Comparison of ENCODE assay signal across 11 mouse cellular contexts in genomic region chr10:85022647-85023312, GRCm38 (mm10).
A peak's percentile ranks its signal among the peaks of the same experiment; 100 is the strongest.
DNase-seq lines count a peak whose midpoint lies in the region; ATAC-seq and TF ChIP-seq lines count a peak whose summit lies in the region.
"Had no signal": no experiment of that assay in that cellular context is flagged by ENCODE, and none has a peak within 500 bp of the region (broad histone marks: within the 10 kb centered on the region; RNA-seq: fewer than 3 reads in every experiment).

No protein-coding gene starts in this region.

- ATAC-seq in forebrain, embryonic 11.5 days (replicated peaks; ENCODE audit: low FRiP score) = peak; percentile 74
- ATAC-seq in hindbrain, embryonic 15.5 days (ENCODE audit: low FRiP score, low read depth) = peak; percentile 55; the same call in 1 of the 2 replicates
- ATAC-seq in midbrain, embryonic 14.5 days (ENCODE audit: low FRiP score, low TSS enrichment) = no peak
- ATAC-seq in stomach, postnatal 0 days (ENCODE audit: low FRiP score, low TSS enrichment) = no peak

- peak overlapping the region; percentile 8; the same call in 1 of the 2 replicates for H3K27ac ChIP-seq in forebrain, embryonic 11.5 days (ENCODE audit: low read depth, low read length)
- H3K27ac ChIP-seq in hindbrain, embryonic 15.5 days (replicated peaks) = peak overlapping the region; percentile 1; the same call in 1 of the 2 replicates
- H3K27ac ChIP-seq in midbrain, embryonic 14.5 days (replicated peaks; ENCODE audit: low read depth, low read length) = peak overlapping the region; percentile 2; the same call in 1 of the 2 replicates
- H3K27ac ChIP-seq in stomach, postnatal 0 days (replicated peaks) = no peak overlapping the region
- H3K27ac ChIP-seq: embryonic facial prominence, embryonic 13.5 days had no signal

- no peak overlapping the region for H3K9ac ChIP-seq in forebrain, embryonic 11.5 days (ENCODE audit: low read length)
- no peak overlapping the region for H3K9ac ChIP-seq in hindbrain, embryonic 15.5 days
- no peak overlapping the region for H3K9ac ChIP-seq in midbrain, embryonic 14.5 days (replicated peaks; ENCODE audit: low read length)
- no peak overlapping the region for H3K9ac ChIP-seq in stomach, postnatal 0 days (ENCODE audit: low read length)
- H3K9ac ChIP-seq: embryonic facial prominence, embryonic 13.5 days had no signal

- H3K9me3 ChIP-seq in forebrain, embryonic 11.5 days (ENCODE audit: control insufficient read depth, low read length) = no peaks in the 10 kb centered on the region
- no peaks in the 10 kb centered on the region for H3K9me3 ChIP-seq in hindbrain, embryonic 15.5 days
- H3K9me3 ChIP-seq in midbrain, embryonic 14.5 days (ENCODE audit: control insufficient read depth, low read length) = no peaks in the 10 kb centered on the region
- no peaks in the 10 kb centered on the region for H3K9me3 ChIP-seq in stomach, postnatal 0 days (ENCODE audit: control insufficient read depth, low read length)
- H3K9me3 ChIP-seq: embryonic facial prominence, embryonic 13.5 days had no signal

- no peak for TF ChIP-seq EP300 in stomach, postnatal 0 days (optimal IDR thresholded peaks at IDR 0.05)

- H3K36me3 ChIP-seq in forebrain, embryonic 11.5 days (ENCODE audit: control insufficient read depth, insufficient read depth, low read length) = no peaks in the 10 kb centered on the region; the same call in 1 of the 2 replicates
- H3K36me3 ChIP-seq in hindbrain, embryonic 15.5 days = peaks cover 15% of the 10 kb centered on the region
- H3K36me3 ChIP-seq in midbrain, embryonic 14.5 days (ENCODE audit: control insufficient read depth, insufficient read depth, low read length) = peaks cover 16% of the 10 kb centered on the region
- H3K36me3 ChIP-seq in stomach, postnatal 0 days (ENCODE audit: control insufficient read depth, insufficient read depth, low read length) = no peaks in the 10 kb centered on the region; the same call in 1 of the 2 replicates

- H3K4me3 ChIP-seq in forebrain, embryonic 11.5 days (ENCODE audit: low read depth, low read length) = no peak overlapping the region
- H3K4me3 ChIP-seq in hindbrain, embryonic 15.5 days = no peak overlapping the region
- no peak overlapping the region for H3K4me3 ChIP-seq in midbrain, embryonic 14.5 days (replicated peaks; ENCODE audit: low read depth, low read length)
- no peak overlapping the region for H3K4me3 ChIP-seq in stomach, postnatal 0 days (ENCODE audit: low read depth, low read length)
- H3K4me3 ChIP-seq: embryonic facial prominence, embryonic 13.5 days had no signal

- peak; percentile 84 for DNase-seq in brain, embryonic 14.5 days (ENCODE audit: low read depth)
- no peak for DNase-seq in forebrain, embryonic 11.5 days (ENCODE audit: low spot score)
- peak; percentile 43 for DNase-seq in midbrain, embryonic 14.5 days
- DNase-seq in urinary bladder, postnatal 10 days (ENCODE audit: low spot score) = no peak
- DNase-seq in B cell, adult 2 months = no peak
- no peak for DNase-seq in stomach, postnatal 0 days (ENCODE audit: low spot score)
- DNase-seq in adrenal gland, adult 2 months = no peak
- DNase-seq: adrenal gland, adult 8-10 months; kidney, adult 18-20 months had no signal

- no peak for TF ChIP-seq POLR2A in brain, embryonic 14.5 days (IDR thresholded peaks at IDR 0.05; ENCODE audit: borderline replicate concordance, extremely low read depth, insufficient read depth, insufficient read length, poor library complexity, severe bottlenecking)

- H3K27me3 ChIP-seq in forebrain, embryonic 11.5 days (ENCODE audit: control insufficient read depth, insufficient read depth, low read length) = peaks cover 3% of the 10 kb centered on the region; the same call in 1 of the 2 replicates
- no peaks in the 10 kb centered on the region for H3K27me3 ChIP-seq in hindbrain, embryonic 15.5 days
- H3K27me3 ChIP-seq in midbrain, embryonic 14.5 days (ENCODE audit: control insufficient read depth, insufficient read depth, low read length) = no peaks in the 10 kb centered on the region
- H3K27me3 ChIP-seq in stomach, postnatal 0 days (ENCODE audit: control insufficient read depth, insufficient read depth, low read length) = no peaks in the 10 kb centered on the region
- H3K27me3 ChIP-seq: embryonic facial prominence, embryonic 13.5 days had no signal

- peak; percentile 22; the same call in 1 of the 2 replicates for TF ChIP-seq CTCF in brain, embryonic 14.5 days (IDR thresholded peaks at IDR 0.05; ENCODE audit: borderline replicate concordance, extremely low read depth, insufficient read depth, insufficient read length)
- no peak for TF ChIP-seq CTCF in stomach, postnatal 0 days (IDR thresholded peaks at IDR 0.05; ENCODE audit: low read depth)

- H3K4me2 ChIP-seq in forebrain, embryonic 11.5 days (ENCODE audit: low read depth, low read length, severe bottlenecking) = no peak overlapping the region
- peak overlapping the region; percentile 0; the same call in 1 of the 2 replicates for H3K4me2 ChIP-seq in hindbrain, embryonic 15.5 days
- no peak overlapping the region for H3K4me2 ChIP-seq in midbrain, embryonic 14.5 days (ENCODE audit: low read length)
- H3K4me2 ChIP-seq in stomach, postnatal 0 days (replicated peaks; ENCODE audit: low read depth) = no peak overlapping the region
- H3K4me2 ChIP-seq: embryonic facial prominence, embryonic 13.5 days had no signal

- whole genome bisulfite sequencing in forebrain, embryonic 11.5 days = 24% methylated on average over 11 of the region's 11 CpGs
- WGBS in hindbrain, embryonic 15.5 days = 24% methylated on average over 11 of the region's 11 CpGs
- 37% methylated on average over 11 of the region's 11 CpGs for WGBS in midbrain, embryonic 14.5 days
- WGBS in stomach, postnatal 0 days = 61% methylated on average over 11 of the region's 11 CpGs

- peaks cover 6% of the 10 kb centered on the region; the same call in 1 of the 2 replicates for H3K4me1 ChIP-seq in forebrain, embryonic 11.5 days (replicated peaks; ENCODE audit: control insufficient read depth, insufficient read depth, low read length)
- peaks cover 15% of the 10 kb centered on the region for H3K4me1 ChIP-seq in hindbrain, embryonic 15.5 days (replicated peaks)
- peaks cover 13% of the 10 kb centered on the region for H3K4me1 ChIP-seq in midbrain, embryonic 14.5 days (ENCODE audit: control insufficient read depth, insufficient read depth, low read length)
- H3K4me1 ChIP-seq in stomach, postnatal 0 days (replicated peaks; ENCODE audit: control insufficient read depth, insufficient read depth) = no peaks in the 10 kb centered on the region

Comparison
In these comparisons a context has a peak if more than half of its experiments do, and no peak if none do; other contexts are left out.
1. DNase-seq: peak in brain, embryonic 14.5 days (single experiment) and midbrain, embryonic 14.5 days (single experiment); none in forebrain, embryonic 11.5 days (single experiment), urinary bladder, postnatal 10 days (single experiment), B cell, adult 2 months (0 of 2), stomach, postnatal 0 days (single experiment) and adrenal gland, adult 2 months (single experiment).
2. ATAC-seq: peak in forebrain, embryonic 11.5 days (single experiment) and hindbrain, embryonic 15.5 days (single experiment); none in midbrain, embryonic 14.5 days (single experiment) and stomach, postnatal 0 days (single experiment).